Mouse (Mus musculus) MEL (cell line): ENCODE data around the gene 2410141K09Rik.
"Not testable (repeated sequence)": the region's sequence is repeated elsewhere in the genome, so short reads cannot be mapped to it uniquely, and the experiment has no call there.

Source experiments
- CTCF ChIP-seq, 3 experiments: IDR thresholded peaks in 2 of 3; conservative IDR thresholded peaks in 1 of 3; 2 replicates each; pipeline ENCODE4 v1.5.1; 2011 to 2012; ENCODE audit warnings: low read length in 3 of 3, low read depth in 2 of 3, mild to moderate bottlenecking in 2 of 3, improper control_type of control experiment in 1 of 3, inconsistent platforms in 1 of 3, mixed read lengths in 1 of 3, moderate library complexity in 1 of 3; ENCODE audit not compliant: control insufficient read depth in 1 of 3, insufficient read depth in 1 of 3, poor library complexity in 1 of 3, severe bottlenecking in 1 of 3
- EP300 ChIP-seq, 2 experiments: IDR thresholded peaks; 2 replicates each; pipeline ENCODE4 v1.6.1; 2011; ENCODE audit warnings: improper control_type of control experiment in 2 of 2, low read length in 2 of 2, low read depth in 1 of 2, mild to moderate bottlenecking in 1 of 2

DNA sequence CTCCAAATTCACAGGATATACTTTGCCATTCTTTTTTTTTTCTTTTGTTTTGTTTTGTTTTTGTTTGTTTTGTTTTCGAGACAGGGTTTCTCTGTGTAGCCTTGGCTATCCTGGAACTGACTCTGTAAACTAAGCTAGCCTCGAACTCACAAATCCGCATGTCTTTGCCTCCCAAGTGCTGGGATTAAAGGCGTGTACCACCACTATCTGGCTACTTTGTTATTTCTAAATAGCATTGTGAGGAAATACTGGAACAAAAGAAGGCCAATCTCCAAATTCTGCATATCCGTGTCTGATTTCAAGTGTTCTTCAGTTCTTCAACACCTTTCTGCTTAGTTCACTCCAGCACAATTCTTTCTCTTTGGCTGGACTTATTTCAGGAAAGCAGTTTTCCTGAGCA, 14.1 kb downstream of the 2410141K09Rik start:
- TF ChIP-seq CTCF (IDR thresholded peaks at IDR 0.05 in 2 of 3, conservative IDR thresholded peaks at IDR 0.05 in 1 of 3; ENCODE audit: control insufficient read depth in 1 of 3, insufficient read depth in 1 of 3, low read depth in 2 of 3, low read length in 3 of 3, poor library complexity in 1 of 3, severe bottlenecking in 1 of 3); EP300 (IDR thresholded peaks at IDR 0.05; ENCODE audit: low read depth in 1 of 2, low read length in 2 of 2): not testable (repeated sequence)
